Mouse (Mus musculus) layer of hippocampus, adult 11-12 months (tissue): Measurements from ENCODE around the gene Agbl5.

Experiments used
- DNase-seq: peaks from one replicate; pipeline ENCODE4 v3.0.0; 2022; ENCODE audit warnings: low spot score

The Agbl5 gene

DNA sequence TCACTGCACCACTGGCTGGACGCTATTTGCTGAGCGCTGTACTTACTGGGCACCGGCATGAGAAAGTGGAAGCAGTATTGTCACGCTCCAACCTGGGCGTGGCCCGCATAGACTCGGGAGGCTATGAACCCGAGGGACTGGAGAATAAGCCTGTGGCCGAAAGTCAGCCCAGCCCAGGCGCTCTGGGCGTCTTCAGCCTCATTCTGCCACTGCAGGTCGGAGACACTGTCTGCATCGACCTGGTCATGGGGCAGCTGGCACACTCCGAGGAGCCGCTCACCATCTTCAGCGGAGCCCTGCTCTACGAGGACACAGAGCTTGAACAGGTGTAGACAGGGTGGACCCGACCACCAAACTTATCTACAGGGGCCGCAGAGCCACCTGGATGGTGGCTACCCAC is 32.1 kb downstream of the Agbl5 start:
- DNase-seq: peak; percentile 40

DNA sequence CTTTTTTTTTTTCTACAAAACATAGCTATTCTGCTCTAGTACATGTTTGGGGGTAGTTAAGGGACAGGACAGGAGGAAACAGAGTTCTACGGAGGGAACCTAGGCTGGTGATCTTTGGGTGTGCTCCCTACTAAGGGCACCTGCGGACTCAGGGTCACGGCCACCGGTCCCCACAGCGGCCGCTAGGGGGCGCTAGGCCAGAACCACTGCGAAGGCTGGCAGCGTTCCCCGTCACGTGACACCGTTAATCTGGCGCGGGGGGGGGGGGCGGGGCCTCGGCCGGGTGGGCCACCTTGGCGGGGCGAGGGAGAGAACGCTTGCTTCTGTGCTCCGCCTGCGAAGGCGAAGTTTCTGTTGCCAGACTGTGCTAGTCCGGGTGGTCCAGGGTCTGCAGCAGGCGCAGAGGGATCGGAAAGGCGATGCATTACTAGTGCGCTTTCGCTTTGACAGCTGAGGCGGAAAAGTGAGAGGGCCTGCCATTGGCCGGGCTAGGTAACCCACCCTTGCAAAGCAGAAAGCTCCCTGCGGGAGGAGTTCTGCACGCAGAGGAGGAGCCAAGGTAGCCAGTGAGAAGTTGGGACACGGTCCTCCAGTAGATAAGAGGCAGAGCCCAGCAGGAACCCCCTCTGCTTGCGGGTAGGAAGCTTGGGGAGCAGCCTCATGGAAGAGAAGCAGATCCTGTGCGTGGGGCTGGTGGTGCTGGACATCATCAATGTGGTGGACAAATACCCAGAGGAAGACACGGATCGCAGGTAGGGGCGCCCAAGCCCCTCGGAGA is 33.0 kb downstream of the Agbl5 start, which contains the start of gene Khk:
TSS of gene Khk (plus strand) at position 176 of the 778 bp plus-strand sequence.
- peak; percentile 92 for DNase-seq

DNA sequence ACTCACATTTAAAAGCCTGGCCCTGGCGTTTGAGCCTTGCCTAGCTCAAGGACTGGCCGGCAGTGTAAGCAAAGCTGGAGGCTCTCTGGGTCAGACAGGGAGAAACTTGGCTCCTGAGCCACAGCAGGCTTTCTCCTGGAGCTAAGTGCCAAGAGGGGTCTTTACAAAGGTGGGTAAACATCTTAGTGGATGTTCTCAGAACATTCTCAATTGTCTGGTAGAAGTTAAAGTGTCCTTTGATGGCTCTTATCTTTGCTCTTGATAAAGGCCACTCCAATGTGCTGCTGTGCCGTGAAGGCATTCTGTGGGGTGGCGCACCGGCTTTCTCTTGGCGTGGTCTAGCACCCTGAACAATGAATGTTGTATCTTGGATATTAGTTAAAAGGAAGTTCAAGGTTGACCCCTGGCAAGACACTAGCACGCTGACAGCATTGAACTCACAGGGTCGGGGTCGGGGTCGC is 34.1 kb downstream of the Agbl5 start:
- no peak for DNase-seq

DNA sequence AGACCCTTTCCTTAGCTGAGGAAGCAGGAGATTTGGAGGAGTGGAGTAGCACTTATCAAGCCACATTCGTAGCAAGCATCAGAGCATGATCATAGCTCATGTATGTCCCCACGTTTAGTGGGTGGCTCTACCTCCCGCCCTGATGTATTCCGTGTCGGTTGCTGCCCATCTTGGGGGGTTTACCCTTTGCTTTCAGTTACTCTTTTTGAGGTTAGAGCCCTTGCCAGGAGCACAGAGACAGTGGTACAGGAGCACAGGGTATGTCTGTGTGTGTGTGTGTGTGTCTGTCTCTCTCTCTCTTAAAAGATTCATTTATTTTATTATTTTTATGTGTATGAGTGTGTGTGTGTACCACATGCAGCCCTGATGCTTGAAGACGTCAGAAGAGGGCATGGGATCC is 34.6 kb downstream of the Agbl5 start:
- DNase-seq: no peak

DNA sequence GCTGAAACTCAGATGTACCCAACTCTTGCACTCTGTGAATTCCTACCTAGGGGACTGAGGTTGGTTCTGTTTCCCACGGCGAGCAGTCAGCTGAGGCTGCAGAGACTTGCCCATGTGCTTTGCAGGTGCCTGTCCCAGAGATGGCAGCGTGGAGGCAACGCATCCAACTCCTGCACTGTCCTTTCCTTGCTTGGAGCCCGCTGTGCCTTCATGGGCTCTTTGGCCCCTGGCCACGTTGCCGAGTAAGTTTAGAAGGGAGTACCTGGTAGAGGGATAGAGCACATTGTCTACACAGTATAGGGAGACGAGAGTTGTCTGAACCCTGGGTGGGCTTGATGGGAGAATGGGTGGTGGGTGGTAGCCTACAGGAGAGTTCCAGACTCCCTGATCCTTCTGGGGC is 36.1 kb downstream of the Agbl5 start:
- DNase-seq: no peak

DNA sequence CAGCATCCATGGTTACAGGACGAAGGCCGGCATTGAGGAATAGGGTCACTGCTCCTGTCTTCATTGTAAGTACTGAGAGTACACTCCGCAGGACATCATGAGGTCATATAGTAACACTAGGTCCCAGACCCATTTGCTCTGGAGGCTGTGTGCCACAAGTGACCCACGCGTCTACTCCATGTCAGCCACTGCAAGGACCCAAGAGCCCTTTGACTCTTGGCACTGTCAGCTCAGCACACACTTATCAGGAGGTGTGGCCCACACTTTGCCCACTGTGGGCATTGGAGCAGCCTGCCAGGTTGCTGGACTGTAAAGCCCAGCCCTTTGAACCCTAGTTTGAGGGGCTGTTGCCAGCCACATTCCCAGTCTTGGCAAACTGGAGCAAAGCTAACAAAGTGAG is 36.7 kb downstream of the Agbl5 start:
- no peak for DNase-seq

DNA sequence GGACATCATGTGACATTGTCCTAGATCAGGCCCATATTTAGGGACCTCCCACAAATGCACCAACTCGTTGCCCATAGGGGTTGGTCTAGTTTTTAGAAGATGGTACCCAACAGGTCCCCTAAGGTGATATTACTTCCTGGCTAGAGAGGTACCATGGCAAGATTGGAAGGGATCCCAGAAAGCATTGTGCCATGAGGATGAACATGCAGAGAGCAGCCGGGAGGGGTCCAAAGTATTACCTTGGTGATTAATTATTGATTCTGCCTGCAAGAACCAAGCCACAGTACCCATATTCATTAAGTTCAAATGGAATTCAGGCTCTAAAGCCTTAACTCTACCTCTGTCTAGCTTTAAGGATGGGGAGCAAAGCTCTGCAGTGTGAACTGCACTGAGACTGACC is 37.6 kb downstream of the Agbl5 start:
- no peak for DNase-seq

DNA sequence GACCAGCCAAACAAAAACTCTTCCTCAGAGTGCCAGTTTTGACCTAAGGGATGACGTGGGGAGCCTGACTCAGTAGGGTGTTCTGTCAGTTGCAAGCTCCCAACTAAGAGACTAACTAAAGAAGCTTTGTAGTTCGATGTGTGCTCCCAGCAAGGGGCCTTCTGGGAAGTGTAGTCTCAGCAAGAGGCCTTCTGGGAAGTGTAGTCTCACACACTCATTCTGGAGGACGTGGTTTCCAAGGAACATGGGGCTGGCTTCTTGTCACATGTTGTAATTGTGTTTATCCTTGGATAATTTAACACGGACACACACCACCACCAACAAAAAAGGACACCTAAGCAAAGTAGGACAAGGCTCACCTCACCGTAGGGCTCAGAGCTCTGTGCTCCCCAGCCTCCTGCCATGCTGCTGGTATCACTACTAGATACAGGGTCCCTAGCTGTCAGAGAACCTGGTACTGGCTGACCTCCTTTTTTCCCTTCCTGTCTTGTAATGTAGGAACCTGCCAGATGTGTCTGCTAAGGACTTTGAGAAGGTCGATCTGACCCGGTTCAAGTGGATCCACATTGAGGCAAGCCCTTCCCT is 39.5 kb downstream of the Agbl5 start:
- DNase-seq: peak; percentile 63

DNA sequence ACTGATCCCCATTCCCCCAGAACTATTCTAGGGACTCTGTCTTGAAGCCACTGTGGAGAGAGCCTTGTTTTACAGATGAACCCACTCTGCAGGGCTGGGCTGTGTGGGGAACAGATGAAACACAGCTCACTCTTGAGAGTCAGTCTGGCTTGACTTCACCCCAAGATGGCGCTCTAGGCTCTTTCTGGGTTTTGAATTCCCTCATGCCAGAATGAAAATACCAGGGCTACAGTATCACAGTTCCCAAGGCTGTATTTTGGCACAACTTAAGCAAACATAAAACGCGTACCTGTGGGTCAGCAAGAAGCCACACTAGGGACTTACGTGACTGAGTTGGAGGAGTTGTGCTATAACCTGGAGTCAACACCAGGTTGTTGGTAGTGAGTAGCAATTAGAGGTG is 41.6 kb downstream of the Agbl5 start:
- DNase-seq: peak; percentile 87

DNA sequence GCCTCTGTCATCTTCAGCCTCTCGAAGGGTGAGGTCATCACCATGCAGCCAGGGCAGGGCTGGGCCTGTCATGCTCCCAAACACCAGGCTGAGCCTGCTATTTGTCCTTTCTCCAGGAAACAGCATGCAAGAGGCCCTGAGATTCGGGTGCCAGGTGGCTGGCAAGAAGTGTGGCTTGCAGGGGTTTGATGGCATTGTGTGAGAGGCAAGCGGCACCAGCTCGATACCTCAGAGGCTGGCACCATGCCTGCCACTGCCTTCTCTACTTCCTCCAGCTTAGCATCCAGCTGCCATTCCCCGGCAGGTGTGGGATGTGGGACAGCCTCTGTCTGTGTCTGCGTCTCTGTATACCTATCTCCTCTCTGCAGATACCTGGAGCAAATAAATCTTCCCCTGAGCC is 42.4 kb downstream of the Agbl5 start:
- DNase-seq: no peak

DNA sequence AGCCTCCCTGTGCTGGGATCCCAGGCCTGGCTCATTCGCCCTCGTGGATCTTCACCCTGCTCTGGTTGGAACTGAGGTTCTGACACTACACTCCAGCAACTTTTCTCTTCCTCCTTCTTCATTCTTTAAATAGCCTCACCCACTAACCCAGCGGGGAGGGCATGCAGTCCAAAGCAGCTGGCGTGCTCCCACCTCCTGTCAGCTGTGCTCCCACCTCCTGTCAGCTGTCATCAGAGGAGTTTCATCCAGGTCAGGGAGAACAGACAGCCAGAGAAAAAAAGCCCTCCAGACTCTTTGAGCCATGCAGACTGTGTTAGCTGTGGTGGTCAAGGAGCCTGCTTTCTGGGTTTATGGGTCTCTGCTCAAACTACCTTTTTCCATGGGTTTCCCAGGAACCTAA is 42.9 kb downstream of the Agbl5 start:
- no peak for DNase-seq

DNA sequence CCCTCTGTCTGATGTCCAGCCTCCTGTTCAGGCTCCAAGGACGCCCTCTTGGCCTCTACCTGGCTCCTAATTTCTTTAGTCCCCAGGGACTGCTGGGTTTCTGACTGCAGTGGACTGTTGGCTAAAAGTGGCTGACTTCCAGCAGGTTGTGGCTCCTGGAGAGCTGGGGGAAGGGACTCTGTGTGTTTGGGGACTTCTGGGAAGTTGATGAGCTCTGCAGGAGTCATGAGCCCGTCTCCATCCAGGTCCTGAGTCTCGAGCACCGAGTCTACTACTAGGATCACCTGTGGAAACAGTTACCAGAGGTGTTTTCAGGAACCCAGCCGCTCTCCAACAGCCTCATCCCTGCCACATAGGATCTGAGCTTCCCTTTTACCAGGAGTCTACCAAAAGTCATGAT is 45.2 kb downstream of the Agbl5 start:
- DNase-seq: no peak

DNA sequence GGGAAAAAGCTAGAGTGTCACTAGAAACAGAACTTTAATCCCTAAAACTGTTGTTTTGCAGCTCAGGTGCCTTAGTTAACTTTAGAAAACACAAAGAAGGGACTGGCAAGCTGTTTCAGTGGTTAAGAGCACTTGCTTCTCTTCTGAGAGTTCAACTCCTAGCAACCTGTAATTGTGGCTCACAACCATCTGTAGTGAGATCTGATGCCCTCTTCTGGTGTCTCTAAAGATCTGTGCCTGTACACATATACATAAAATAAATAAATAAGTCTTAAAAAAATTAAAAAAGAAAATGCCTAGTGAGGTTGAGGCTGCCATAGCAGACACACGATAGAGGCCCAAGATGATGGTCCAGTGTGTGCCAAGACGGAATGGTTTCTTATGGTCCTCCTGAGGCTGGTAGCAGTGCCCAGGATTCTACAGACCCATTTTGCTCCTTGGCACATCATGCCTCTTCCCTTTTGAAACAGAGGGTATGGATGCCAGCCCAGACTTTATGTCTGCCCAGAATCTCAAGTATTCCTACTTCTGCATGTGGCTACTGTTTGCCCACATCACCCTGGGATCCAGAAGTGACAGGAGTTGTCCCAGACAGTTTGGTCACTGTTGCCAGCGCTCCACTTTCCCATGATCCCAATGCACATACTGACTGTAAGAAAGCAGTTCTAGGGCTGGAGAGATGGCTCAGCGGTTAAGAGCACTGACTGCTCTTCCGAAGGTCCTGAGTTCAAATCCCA is 46.4 kb downstream of the Agbl5 start:
- DNase-seq: no peak

DNA sequence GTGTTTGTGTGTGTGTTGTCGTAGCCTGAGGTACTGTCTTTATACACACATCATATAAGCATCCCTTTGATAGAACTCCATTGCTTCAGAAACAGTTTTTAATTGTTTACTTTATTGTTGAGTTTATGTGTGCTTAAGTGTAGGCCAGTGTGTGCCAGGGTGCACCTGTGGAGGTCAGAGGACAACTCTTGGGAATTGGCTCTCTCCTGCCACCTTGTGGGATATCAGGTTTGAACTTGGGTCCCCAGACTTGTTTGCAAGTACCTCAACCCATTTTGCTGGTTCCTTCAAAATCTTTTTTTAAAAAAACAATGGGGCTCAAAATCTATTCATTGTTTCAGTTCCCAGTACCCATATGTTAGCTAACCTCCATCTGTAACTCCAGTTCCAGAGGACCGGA is 54.5 kb downstream of the Agbl5 start:
- no peak for DNase-seq

DNA sequence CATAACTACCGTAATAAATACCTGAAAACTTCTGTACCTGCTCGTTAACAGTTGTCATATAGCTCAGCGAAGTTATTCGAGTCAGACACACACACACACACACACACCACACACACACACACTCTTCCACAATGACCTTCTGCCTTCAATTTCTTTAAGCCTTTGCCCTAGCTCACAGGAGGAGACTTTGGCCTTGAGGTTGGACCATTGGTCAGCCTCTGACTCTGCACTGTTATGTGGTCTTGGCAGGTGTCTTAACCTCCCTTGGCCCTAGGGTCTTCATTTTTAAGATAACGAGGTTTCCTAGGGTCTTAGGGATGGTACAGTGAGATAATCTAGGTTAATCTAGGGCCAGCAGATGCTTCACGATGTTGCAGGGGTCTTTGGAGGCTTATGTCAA is 55.9 kb downstream of the Agbl5 start:
- DNase-seq: no peak

DNA sequence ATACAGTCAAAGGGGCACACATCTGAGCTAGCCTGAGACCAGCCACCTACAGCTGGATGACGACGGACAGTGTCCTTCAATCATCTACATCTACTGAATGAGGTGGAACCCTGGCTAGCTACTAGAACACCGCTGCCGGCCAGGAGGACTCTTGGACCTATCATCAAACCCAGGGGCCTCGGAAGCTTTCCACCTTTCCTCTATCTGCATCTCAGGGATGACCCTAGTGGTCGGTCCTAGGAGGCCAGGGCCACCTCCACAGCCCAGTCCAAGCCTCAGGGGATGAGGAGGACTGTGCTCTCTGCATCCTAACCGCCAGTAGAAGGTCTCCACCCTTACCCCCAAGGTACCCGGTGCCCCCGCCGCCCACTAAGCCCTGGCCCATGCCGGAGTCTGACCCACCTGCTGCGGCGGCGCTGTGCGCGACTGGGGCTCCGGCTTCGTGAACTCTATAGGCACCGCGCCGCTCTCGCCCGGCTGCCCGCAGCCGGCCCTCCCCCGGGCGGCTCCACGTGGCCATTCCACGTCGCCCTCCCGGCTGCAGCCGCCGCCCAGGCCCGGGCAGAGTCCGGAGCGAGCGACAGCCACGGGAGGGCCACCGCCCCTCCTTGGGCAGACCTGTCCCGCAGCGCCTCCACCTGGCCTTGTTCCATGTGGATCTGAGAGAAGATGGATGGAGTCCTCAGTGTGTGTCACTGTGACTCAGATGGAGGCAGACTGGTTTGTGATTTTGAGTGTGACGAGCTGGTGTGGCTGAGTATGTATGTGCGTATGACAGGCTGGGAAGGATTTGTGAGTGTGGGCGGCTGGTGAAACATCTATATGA is 56.7 kb downstream of the Agbl5 start, which contains the start of gene Cgref1:
TSS of gene Cgref1 (minus strand) at position 636 of the 826 bp plus-strand sequence.
- peak; percentile 66 for DNase-seq

DNA sequence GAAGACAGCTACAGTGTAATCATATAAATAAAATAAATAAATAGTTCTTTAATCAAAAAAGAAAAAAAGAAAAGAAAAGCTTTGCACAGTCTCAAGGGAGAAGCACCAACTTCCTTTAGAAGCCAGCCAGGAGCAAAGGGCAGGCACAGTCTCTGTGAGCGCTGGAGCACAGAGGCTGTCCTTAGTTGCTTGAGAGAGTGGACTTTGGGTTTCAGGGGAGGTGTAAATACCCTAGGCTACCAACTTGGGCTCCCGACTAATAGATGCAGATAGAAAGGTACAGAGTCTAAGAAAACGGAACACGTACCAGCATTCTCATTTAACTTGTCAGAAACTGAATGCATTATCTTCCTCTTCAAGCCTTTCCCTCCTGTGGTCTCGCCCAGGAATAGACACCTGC is 60.1 kb downstream of the Agbl5 start:
- no peak for DNase-seq

DNA sequence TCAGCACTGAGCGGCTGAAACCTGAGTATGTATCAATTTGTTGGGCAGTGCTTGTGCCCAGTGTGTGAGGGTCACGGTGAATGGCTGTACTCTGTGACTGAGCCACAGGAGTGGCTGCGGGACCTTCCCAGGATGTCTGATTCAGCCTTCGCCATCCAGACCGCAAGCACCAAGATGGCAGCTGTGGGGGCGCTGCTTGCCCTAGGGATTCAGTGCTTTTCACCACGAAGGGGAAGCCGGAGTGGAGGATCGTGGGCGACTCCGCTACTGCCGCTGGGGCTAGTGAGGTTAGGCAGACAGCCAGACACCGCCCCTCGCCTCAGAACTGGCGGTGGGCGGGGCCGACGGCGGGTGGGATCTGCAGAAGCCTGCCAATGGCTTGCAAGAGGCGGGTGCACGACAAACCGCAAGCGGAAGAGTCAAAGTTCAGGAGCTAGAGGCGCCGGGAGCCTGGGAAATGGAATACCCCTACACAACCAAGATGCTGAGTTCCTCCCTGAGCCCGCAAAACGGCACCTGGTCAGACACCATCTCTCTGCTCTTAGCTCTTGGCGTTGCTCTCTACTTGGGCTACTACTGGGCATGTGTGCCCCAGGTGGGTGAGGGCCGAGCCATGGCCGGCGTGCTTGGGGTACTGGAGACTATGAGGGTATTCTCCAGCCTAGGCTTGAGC is 61.3 kb downstream of the Agbl5 start:
- peak; percentile 92 for DNase-seq

DNA sequence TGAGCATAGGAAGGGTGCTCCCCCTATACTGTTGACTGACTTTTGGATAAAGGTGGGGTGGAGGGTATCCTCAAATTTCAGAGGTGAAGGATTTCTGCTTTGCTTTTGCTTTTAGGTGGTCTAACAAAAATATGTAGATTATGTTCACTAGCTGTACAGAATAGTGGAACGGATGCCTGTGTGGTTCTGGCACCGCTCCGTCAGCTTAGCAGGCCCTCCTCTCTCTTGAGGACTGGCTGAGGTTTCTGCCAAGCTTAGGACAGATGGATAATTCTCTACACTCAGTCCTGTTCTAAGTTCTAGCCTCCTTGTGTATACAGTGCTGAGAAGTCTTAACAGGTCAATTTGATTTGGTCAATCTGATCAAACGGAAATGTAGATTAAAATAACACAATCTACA is 62.0 kb downstream of the Agbl5 start:
- no peak for DNase-seq

DNA sequence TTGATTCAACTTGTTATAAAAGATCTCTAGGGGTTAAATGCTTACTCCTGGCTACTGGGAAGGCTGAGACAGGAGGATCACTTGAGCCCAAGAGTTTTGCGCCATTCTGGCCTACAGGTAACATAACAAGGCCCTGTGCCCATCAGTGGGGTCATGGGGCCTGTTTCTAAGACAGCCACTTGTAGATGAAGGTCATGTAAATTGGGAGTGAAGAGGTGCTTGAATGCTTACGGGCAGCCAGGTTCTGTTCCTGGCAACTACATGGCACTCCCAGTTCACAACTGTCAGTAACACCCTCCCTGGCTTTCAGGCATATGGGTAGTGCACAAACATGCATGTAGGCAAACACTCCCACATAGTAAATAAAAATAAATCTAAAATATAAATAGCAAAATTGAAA is 62.4 kb downstream of the Agbl5 start:
- no peak for DNase-seq

DNA sequence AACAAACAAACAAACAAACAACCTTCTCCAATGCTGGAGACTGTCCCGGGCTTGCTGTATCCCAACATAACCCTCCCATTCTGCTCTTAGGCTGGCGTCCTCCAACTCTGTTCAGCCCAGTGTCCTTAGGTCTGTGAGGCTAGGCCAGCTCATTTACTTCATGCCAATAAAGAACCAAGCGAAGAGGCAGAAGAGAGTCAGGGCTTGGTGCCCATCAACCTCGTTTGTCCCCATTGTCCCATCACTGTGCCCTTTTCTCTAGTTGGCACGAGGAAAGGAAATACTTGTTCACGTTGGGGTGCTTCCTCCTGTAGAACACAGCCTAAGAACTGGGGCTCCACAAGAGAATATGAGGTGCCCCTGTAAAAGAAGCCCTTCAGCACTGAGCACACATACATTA is 63.2 kb downstream of the Agbl5 start:
- no peak for DNase-seq

DNA sequence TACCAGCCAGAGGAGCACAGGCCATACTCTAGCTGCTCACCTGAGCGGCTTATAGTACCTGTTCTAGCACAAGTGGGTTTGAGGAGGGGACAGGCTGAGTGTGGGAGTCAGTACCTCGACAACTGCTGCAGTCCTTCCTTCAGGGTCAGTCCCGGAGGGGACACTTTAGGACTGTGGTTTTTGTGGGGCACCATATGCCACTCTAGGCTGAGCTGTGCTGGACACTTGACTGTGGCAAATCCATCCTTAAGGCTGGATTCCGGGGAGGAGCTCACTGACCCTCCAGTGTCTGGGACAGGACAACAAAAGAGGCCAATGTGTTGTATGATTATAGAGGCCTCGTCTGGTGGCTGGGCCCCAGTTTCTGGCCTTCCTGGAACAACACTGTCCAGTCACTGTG is 64.1 kb downstream of the Agbl5 start:
- no peak for DNase-seq
